ENCODE assay signal across 8 mouse cellular contexts in genomic region chr4:137992890-137993289, GRCm38 (mm10). TPM values are rescaled to one million over a fixed set of nuclear protein-coding genes. Genes with fewer than 3 reads are reported as not detected.
A peak's percentile ranks its signal among the peaks of the same experiment; 100 is the strongest.
DNase-seq lines count a peak whose midpoint lies in the region; ATAC-seq lines count a peak whose summit lies in the region.

Gene Eif4g3, plus strand, starts transcription at chr4:137993022.

- H3K9me3 ChIP-seq in kidney, embryonic 15.5 days (replicated peaks), result no peaks in the 10 kb centered on the region
- H3K9me3 ChIP-seq in intestine, embryonic 14.5 days (ENCODE audit: control insufficient read depth, low read length), result no peaks in the 10 kb centered on the region

- ATAC-seq in kidney, embryonic 15.5 days (replicated peaks; ENCODE audit: low FRiP score), result no peak
- peak; percentile 70 for ATAC-seq in intestine, embryonic 14.5 days (replicated peaks; ENCODE audit: low FRiP score, low TSS enrichment, low read depth)
- ATAC-seq in megakaryocyte progenitor cell, adult 5-6 weeks (replicated peaks; ENCODE audit: poor library complexity), result peak; percentile 57

- peak within 1 kb of the TSS; percentile 69 for H3K4me3 ChIP-seq in kidney, embryonic 15.5 days (replicated peaks)
- peak within 1 kb of the TSS; percentile 88 for H3K4me3 ChIP-seq in intestine, embryonic 14.5 days (ENCODE audit: low read depth, low read length)

- peaks cover 44% of the 10 kb centered on the region for H3K4me1 ChIP-seq in kidney, embryonic 15.5 days
- peaks cover 16% of the 10 kb centered on the region for H3K4me1 ChIP-seq in intestine, embryonic 14.5 days (replicated peaks; ENCODE audit: control insufficient read depth, insufficient read depth, low read length)

- H3K4me2 ChIP-seq in kidney, embryonic 15.5 days, result peak within 1 kb of the TSS; percentile 76
- H3K4me2 ChIP-seq in intestine, embryonic 14.5 days (ENCODE audit: low read length), result peak within 1 kb of the TSS; percentile 93

- no peak for DNase-seq in kidney, postnatal 25 days
- no peak for DNase-seq in adrenal gland, postnatal 25 days
- no peak for DNase-seq in gastrocnemius, postnatal 10 days
- DNase-seq in intestine, embryonic 14.5 days (ENCODE audit: low spot score), result no peak
- DNase-seq in thymus, postnatal 25 days, result no peak
- no peak for DNase-seq in kidney, postnatal 14 days

- peak within 1 kb of the TSS; percentile 95 for H3K9ac ChIP-seq in kidney, embryonic 15.5 days
- H3K9ac ChIP-seq in intestine, embryonic 14.5 days (ENCODE audit: low read length), result peak within 1 kb of the TSS; percentile 96

- H3K36me3 ChIP-seq in kidney, embryonic 15.5 days, result peaks cover 16% of the 10 kb centered on the region
- peaks cover 17% of the 10 kb centered on the region for H3K36me3 ChIP-seq in intestine, embryonic 14.5 days (ENCODE audit: control insufficient read depth, insufficient read depth, low read length)

- H3K27ac ChIP-seq in kidney, embryonic 15.5 days, result peak within 1 kb of the TSS; percentile 91
- H3K27ac ChIP-seq in intestine, embryonic 14.5 days (ENCODE audit: low read depth), result peak within 1 kb of the TSS; percentile 91

- 2% methylated on average over 39 of the region's 39 CpGs for WGBS in kidney, embryonic 15.5 days
- 4% methylated on average over 39 of the region's 39 CpGs for WGBS in intestine, embryonic 14.5 days

- H3K27me3 ChIP-seq in kidney, embryonic 15.5 days, result no peaks in the 10 kb centered on the region
- no peaks in the 10 kb centered on the region for H3K27me3 ChIP-seq in intestine, embryonic 14.5 days (replicated peaks; ENCODE audit: control insufficient read depth, insufficient read depth, low read length)

RNA-seq across cellular contexts. Expression of gene Eif4g3, which starts in this region (rescaled TPM):
- polyA plus RNA-seq in kidney, embryonic 15.5 days (2015; fragmentation: Nextera tagmentation; extraction: Ambion mirVana), result 38.6 and 40.0 TPM in 2 replicates
- 153 and 166 TPM in 2 replicates for total RNA-seq in adrenal gland, postnatal 25 days (2021)
- total RNA-seq in gastrocnemius, postnatal 10 days (2021), result 100 to 1,000 TPM; 100 to 108 TPM
- 37.0 and 40.7 TPM in 2 replicates for polyA plus RNA-seq in intestine, embryonic 14.5 days (2014; fragmentation: Nextera tagmentation; extraction: Ambion mirVana)
- total RNA-seq in megakaryocyte progenitor cell, adult 5-6 weeks (2015), result 60.3 and 60.4 TPM in 2 replicates
- total RNA-seq in megakaryocyte progenitor cell, adult 5-6 weeks (2017), result 36.9 and 39.1 TPM in 2 replicates
